Comparison of ENCODE assay signal across 14 mouse cellular contexts in genomic region chr7:111710311-111710710, GRCm38 (mm10).
DNase-seq lines count a peak whose midpoint lies in the region; ATAC-seq and TF ChIP-seq lines count a peak whose summit lies in the region.
"Had no signal": no experiment of that assay in that cellular context is flagged by ENCODE, and none has a peak within 500 bp of the region (broad histone marks: within the 10 kb centered on the region; RNA-seq: fewer than 3 reads in every experiment).

No protein-coding gene starts in this region.

- no peak overlapping the region for H3K9ac ChIP-seq in heart, embryonic 13.5 days
- H3K9ac ChIP-seq in liver, postnatal 0 days (replicated peaks) = no peak overlapping the region
- H3K9ac ChIP-seq: limb, embryonic 12.5 days; lung, embryonic 15.5 days had no signal

- H3K27me3 ChIP-seq in heart, embryonic 13.5 days (replicated peaks) = no peaks in the 10 kb centered on the region
- no peaks in the 10 kb centered on the region for H3K27me3 ChIP-seq in liver, postnatal 0 days (ENCODE audit: insufficient read depth, low read length)
- H3K27me3 ChIP-seq in E14TG2a.4 (ENCODE audit: insufficient read depth, low read length) = no peaks in the 10 kb centered on the region
- H3K27me3 ChIP-seq: limb, embryonic 12.5 days; lung, embryonic 15.5 days had no signal

- 47% methylated on average over 4 of the region's 4 CpGs for WGBS in heart, embryonic 13.5 days
- WGBS in liver, postnatal 0 days (ENCODE audit: insufficient replicate concordance) = 45% methylated on average over 4 of the region's 4 CpGs

- no peaks in the 10 kb centered on the region for H3K9me3 ChIP-seq in heart, embryonic 13.5 days
- H3K9me3 ChIP-seq in liver, postnatal 0 days (ENCODE audit: low read length) = no peaks in the 10 kb centered on the region
- H3K9me3 ChIP-seq in E14TG2a.4 (ENCODE audit: low read length) = peaks cover 7% of the 10 kb centered on the region
- H3K9me3 ChIP-seq: limb, embryonic 12.5 days; lung, embryonic 15.5 days; midbrain, embryonic 10.5 days had no signal

- no peaks in the 10 kb centered on the region for H3K36me3 ChIP-seq in heart, embryonic 13.5 days
- no peaks in the 10 kb centered on the region for H3K36me3 ChIP-seq in liver, postnatal 0 days (replicated peaks; ENCODE audit: insufficient read depth, low read length)
- H3K36me3 ChIP-seq in E14TG2a.4 (ENCODE audit: insufficient read depth, low read length) = no peaks in the 10 kb centered on the region
- H3K36me3 ChIP-seq: limb, embryonic 12.5 days; lung, embryonic 15.5 days; midbrain, embryonic 10.5 days had no signal

- no peak for DNase-seq in heart, adult 9 months (ENCODE audit: low spot score in 2 of 2)
- no peak for DNase-seq in liver, postnatal 0 days
- DNase-seq in liver = no peak
- peak; percentile 52 for DNase-seq in brain, adult 2 months (ENCODE audit: low read depth, low spot score)
- no peak for DNase-seq in neural tube, embryonic 10.5 days (ENCODE audit: extremely low spot score, low spot score)
- DNase-seq: cerebellum, postnatal 36 days; kidney, adult 9 months; right cerebral cortex, postnatal 25 days had no signal

- H3K4me1 ChIP-seq in heart, embryonic 13.5 days = peaks cover 43% of the 10 kb centered on the region
- H3K4me1 ChIP-seq in liver, postnatal 0 days (ENCODE audit: insufficient read depth) = no peaks in the 10 kb centered on the region; the same call in 1 of the 2 replicates
- H3K4me1 ChIP-seq in E14TG2a.4 (replicated peaks; ENCODE audit: low read depth, low read length) = no peaks in the 10 kb centered on the region
- H3K4me1 ChIP-seq: limb, embryonic 12.5 days; midbrain, embryonic 10.5 days had no signal

- no peak overlapping the region for H3K4me2 ChIP-seq in heart, embryonic 13.5 days
- H3K4me2 ChIP-seq in liver, postnatal 0 days (ENCODE audit: low read depth, low read length) = no peak overlapping the region
- H3K4me2 ChIP-seq: limb, embryonic 12.5 days; lung, embryonic 15.5 days had no signal

- TF ChIP-seq EP300 in liver, postnatal 0 days (IDR thresholded peaks at IDR 0.05; ENCODE audit: low read depth) = no peak

- ATAC-seq in heart, embryonic 13.5 days (ENCODE audit: extremely low read depth, insufficient number of reproducible peaks, low FRiP score, low TSS enrichment) = no peak
- ATAC-seq in liver, postnatal 0 days = no peak
- ATAC-seq: CD4-positive, CD25-positive, alpha-beta regulatory T cell, adult 4 months had no signal

- peak; percentile 27 for TF ChIP-seq CTCF in liver, postnatal 0 days (IDR thresholded peaks at IDR 0.05; ENCODE audit: low read depth)
- 0 out of 2 replicates have a peak, but pooled peaks have one; percentile 3 for TF ChIP-seq CTCF in E14TG2a.4 (conservative IDR thresholded peaks at IDR 0.05; ENCODE audit: low read length)

- H3K4me3 ChIP-seq in heart, embryonic 13.5 days = no peak overlapping the region
- H3K4me3 ChIP-seq in liver, postnatal 0 days (ENCODE audit: low read depth, low read length) = no peak overlapping the region
- no peak overlapping the region for H3K4me3 ChIP-seq in E14TG2a.4 (replicated peaks; ENCODE audit: low read length)
- H3K4me3 ChIP-seq: limb, embryonic 12.5 days; lung, embryonic 15.5 days; midbrain, embryonic 10.5 days had no signal

- peak overlapping the region; percentile 26; the same call in 1 of the 2 replicates for H3K27ac ChIP-seq in heart, embryonic 13.5 days (replicated peaks)
- H3K27ac ChIP-seq in liver, postnatal 0 days (ENCODE audit: low read depth) = no peak overlapping the region
- H3K27ac ChIP-seq: limb, embryonic 12.5 days; lung, embryonic 15.5 days; midbrain, embryonic 10.5 days had no signal
